Mouse (Mus musculus) spleen, adult 2 months (tissue): Measurements from ENCODE around the gene Fam104a. TPM values are rescaled to one million over a fixed set of nuclear protein-coding genes. Genes with fewer than 3 reads are reported as not detected.
A peak's percentile ranks its signal among the peaks of the same experiment; 100 is the strongest.

Experiments used
- DNase-seq, 2 experiments: peaks; one replicate each; pipeline versions ENCODE4 v3.0.0 to v3.0.0-alpha.2; 2012 to 2021; ENCODE audit warnings: low spot score in 2 of 2, low read depth in 1 of 2
- H3K27ac ChIP-seq: fragments of 200-500 bp; 2 replicates; pipeline ENCODE4 v1.5.1; 2012; ENCODE audit warnings: low read length, inconsistent platforms; ENCODE audit not compliant: insufficient read depth
- H3K27me3 ChIP-seq: fragments of 200-500 bp; 2 replicates; pipeline ENCODE4 v1.6.1; 2012; ENCODE audit warnings: mild to moderate bottlenecking, moderate library complexity, low read length, inconsistent platforms; ENCODE audit not compliant: control insufficient read depth, insufficient read depth
- H3K36me3 ChIP-seq: fragments of 200-500 bp; 2 replicates; pipeline ENCODE4 v1.6.1; 2012; ENCODE audit warnings: mild to moderate bottlenecking, low read length, inconsistent platforms; ENCODE audit not compliant: control insufficient read depth, insufficient read depth
- H3K4me1 ChIP-seq: fragments of 200-500 bp; 2 replicates; pipeline ENCODE4 v1.6.1; 2011; ENCODE audit warnings: inconsistent platforms; ENCODE audit not compliant: control insufficient read depth, insufficient read depth, insufficient read length
- H3K4me3 ChIP-seq: fragments of 200-500 bp; 2 replicates; pipeline ENCODE4 v1.5.1; 2011; ENCODE audit warnings: mild to moderate bottlenecking, inconsistent platforms; ENCODE audit not compliant: insufficient read depth, insufficient read length; ENCODE audit errors: extremely low read depth
- CTCF ChIP-seq: fragments of 200-500 bp; IDR thresholded peaks from 2 replicates; pipeline ENCODE4 v1.5.1; 2011; ENCODE audit warnings: mild to moderate bottlenecking, inconsistent platforms; ENCODE audit not compliant: insufficient read depth, insufficient read length, insufficient replicate concordance; ENCODE audit errors: extremely low read depth
- POLR2A ChIP-seq: fragments of 200-500 bp; IDR thresholded peaks from 2 replicates; pipeline ENCODE4 v1.6.1; 2011; ENCODE audit warnings: low read depth, low read length, inconsistent platforms
- WGBS: fragments of 180-500 bp; shearing (Covaris S2); methylation state at CpG from one replicate; pipeline ENCODE4 v1.1.7; 2018; 5-methylcytosine and 5-hydroxymethylcytosine counted together
- polyA plus RNA-seq: library from polyadenylated mRNA; depleted of rRNA; stranded (reverse); fragments of >200 nt; gene quantifications from 2 replicates; pipeline ENCODE4 v1.2.3, GENCODE M21; 2012; rRNA removed

Gene Fam104a
- polyA plus RNA-seq, 1 experiment: 20.1 TPM

DNA sequence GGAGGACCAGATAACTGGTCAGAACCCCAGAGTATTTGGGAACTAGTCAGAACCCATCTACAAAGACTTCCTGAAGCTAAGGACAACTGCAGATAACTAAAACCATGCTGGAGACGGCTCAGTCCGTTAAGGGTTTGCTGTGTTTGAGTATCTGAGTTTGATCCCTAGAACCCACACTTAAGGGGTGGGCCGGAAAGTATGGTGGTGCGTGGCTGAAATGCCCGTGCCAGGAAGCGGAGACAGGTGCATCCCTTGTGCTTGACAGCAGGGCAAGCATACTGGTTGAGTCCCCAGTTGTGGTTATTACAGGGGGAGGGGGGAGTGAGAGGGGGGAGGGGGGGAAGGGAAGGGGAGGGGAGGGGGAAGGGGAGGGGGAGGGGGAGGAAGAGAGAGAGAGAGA lies 69.5 kb downstream of the Fam104a start:
- no peaks in the 10 kb centered on the region for H3K36me3 ChIP-seq
- peaks cover 13% of the 10 kb centered on the region for H3K4me1 ChIP-seq
- WGBS: 8% methylated on average over 6 of the region's 6 CpGs
- H3K4me3 ChIP-seq: no peak overlapping the region
- no peak for DNase-seq
- TF ChIP-seq POLR2A: no peak
- no peak for TF ChIP-seq CTCF
- H3K27me3 ChIP-seq: peaks cover 5% of the 10 kb centered on the region
- no peak overlapping the region for H3K27ac ChIP-seq

DNA sequence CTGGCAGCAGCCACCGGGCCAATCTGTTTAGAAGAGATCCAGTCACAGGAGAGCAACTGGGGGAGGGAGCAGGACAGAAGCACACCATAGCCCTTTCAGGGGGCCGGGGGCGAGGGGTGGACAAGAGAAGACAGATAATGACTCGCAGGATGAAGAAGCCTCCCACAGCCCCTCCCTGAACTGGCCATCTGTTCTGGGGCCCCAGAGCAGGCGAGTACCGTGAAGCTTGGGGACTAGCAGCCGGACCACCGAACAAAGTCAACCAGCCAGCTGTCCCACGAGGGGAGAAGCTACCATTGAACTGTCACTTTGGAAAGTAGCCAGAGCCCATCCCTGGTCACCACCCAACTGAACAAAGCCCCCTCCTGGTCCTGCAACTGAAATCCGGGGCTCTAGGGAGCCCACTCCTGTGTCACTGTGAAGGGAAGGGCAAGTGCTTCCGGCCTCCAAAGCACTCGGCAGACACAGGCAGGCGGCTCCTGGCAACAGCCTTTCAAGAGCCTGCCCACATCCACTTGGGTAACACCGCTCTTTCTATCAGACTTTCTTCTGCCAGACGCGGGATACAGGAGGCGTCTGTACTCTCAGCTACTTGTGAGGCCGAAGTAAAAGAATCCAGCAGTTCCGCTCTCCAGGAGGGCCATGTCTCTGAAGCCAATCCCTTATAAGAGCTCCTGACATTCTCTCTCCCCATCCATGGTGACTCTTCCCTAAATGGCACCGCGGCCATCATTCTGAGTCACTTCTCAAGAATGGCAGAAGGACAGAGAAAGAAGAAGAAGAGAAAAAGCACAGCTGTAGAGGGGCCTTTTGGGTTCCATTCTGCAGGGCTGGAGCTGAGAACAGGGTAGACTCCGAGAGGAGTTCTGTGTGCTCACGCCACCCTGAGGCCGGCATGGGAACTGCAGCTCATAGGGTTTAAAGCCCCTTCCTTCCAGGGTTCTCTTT lies 72.0 kb downstream of the Fam104a start:
- H3K27ac ChIP-seq: no peak overlapping the region
- DNase-seq: peak; percentile 26 to 35

More for the DNA sequence above, 72.0 kb downstream of the Fam104a start:
- Histone ChIP-seq H3K36me3 (no peaks in the 10 kb centered on the region), H3K4me3 (no peak overlapping the region; the same call in 1 of the 2 replicates), H3K27me3 (no peaks in the 10 kb centered on the region), H3K4me1 (peaks cover 2% of the 10 kb centered on the region; the same call in 1 of the 2 replicates)
- TF ChIP-seq CTCF (peak; percentile 49; the same call in 1 of the 2 replicates), POLR2A (no peak)
- 8% methylated on average over 24 of the region's 24 CpGs for WGBS

Other genes starting within 250 kb of the Fam104a start
- gene Sstr2, start 64.8 kb downstream of the Fam104a start, polyA plus RNA-seq: 0.19 and 0.25 TPM in 2 replicates
- gene Cog1, start 35.0 kb downstream of the Fam104a start, polyA plus RNA-seq: 33.7 and 40.6 TPM in 2 replicates
- 11.6 and 13.6 TPM in 2 replicates for gene Slc39a11, start 34.1 kb downstream of the Fam104a start, polyA plus RNA-seq
- gene D11Wsu47e, start 257 bp upstream of the Fam104a start, polyA plus RNA-seq: 6.9 and 7.4 TPM in 2 replicates
- gene Cpsf4l, start 25.9 kb upstream of the Fam104a start, polyA plus RNA-seq: not detected in 2 replicates
- 20.2 and 20.9 TPM in 2 replicates for gene Cdc42ep4, start 67.7 kb upstream of the Fam104a start, polyA plus RNA-seq